Mouse (Mus musculus): ENCODE results near the gene D17Wsu92e. TPM values are rescaled to one million over a fixed set of nuclear protein-coding genes. Genes with fewer than 3 reads are reported as not detected.

Gene D17Wsu92e
- polyA plus RNA-seq, 1 experiment from 2014 or later, result 12.7 TPM

DNA sequence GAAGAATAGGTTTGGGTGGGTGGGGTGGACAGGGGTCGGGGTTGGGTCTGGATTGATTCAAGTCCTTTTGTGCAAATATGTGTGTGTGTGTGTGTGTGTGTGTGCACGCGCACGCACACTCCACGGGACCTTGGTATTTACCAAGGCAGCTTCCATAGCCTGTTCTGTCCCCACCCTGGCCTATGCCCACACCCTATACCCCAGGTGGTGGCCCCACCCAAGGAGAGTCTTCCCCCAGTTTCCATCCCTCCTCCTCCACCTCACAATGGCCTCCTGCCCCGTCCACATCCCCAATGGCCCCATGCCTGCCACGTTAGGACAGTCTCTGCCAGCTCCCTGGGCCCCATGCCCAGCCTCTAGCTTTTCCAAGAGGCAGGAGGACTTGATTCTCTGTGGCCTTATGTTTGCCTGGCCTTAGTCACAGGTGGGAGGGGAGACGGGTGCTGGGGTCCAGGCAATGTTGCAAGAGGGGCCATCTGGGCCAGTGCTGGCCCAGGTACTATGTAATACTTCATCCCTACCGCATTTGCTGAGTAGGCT, 99.3 kb downstream of the D17Wsu92e start:
- DNase-seq (ENCODE audit: low spot score), result no peak
- H3K9ac ChIP-seq (replicated peaks; ENCODE audit: low read length), result no peak overlapping the region
- WGBS, result 73% methylated on average over 9 of the region's 9 CpGs
- H3K4me3 ChIP-seq (ENCODE audit: low read depth, low read length), result no peak overlapping the region
- no peak overlapping the region for H3K4me2 ChIP-seq (ENCODE audit: low read depth, low read length)
- no peaks in the 10 kb centered on the region for H3K9me3 ChIP-seq (replicated peaks; ENCODE audit: control insufficient read depth, low read length)
- no peaks in the 10 kb centered on the region for H3K36me3 ChIP-seq (replicated peaks; ENCODE audit: control insufficient read depth, insufficient read depth, low read depth, low read length)
- H3K4me1 ChIP-seq (ENCODE audit: control insufficient read depth, insufficient read depth, low read length), result peaks cover 3% of the 10 kb centered on the region
- H3K27me3 ChIP-seq (ENCODE audit: control insufficient read depth, insufficient read depth, low read length), result peaks cover 2% of the 10 kb centered on the region; the same call in 1 of the 2 replicates
- no peak for ATAC-seq (replicated peaks; ENCODE audit: insufficient number of reproducible peaks, low FRiP score, low TSS enrichment, low read depth)
- H3K27ac ChIP-seq (replicated peaks; ENCODE audit: low read depth, low read length), result no peak overlapping the region

DNA sequence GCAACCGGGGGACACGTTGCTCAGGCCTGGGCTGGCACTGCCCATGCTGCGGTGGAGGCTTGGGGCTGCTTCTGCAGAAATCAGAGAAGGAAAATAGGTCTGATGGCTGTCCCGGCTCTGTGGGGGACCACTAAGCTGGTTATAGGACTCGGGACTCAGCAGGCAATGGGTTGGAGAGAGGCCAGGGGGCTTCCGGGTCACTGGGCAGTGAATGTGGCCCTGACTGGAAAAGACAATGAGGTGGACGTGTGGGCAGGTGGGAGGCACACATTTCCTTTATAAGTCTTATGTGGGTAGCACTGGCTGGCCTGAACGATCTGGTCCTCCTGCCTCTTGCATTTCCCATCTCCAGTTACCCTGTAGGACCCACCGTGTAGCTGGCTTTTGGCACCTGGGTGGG, 100.1 kb downstream of the D17Wsu92e start:
- Histone ChIP-seq H3K27me3 (ENCODE audit: control insufficient read depth, insufficient read depth, low read length) (peaks cover 2% of the 10 kb centered on the region; the same call in 1 of the 2 replicates), H3K4me1 (ENCODE audit: control insufficient read depth, insufficient read depth, low read length) (peaks cover 3% of the 10 kb centered on the region), H3K9me3 (replicated peaks; ENCODE audit: control insufficient read depth, low read length) (no peaks in the 10 kb centered on the region), H3K27ac (replicated peaks; ENCODE audit: low read depth, low read length) (no peak overlapping the region), H3K4me2 (ENCODE audit: low read depth, low read length) (no peak overlapping the region), H3K9ac (replicated peaks; ENCODE audit: low read length) (no peak overlapping the region), H3K4me3 (ENCODE audit: low read depth, low read length) (no peak overlapping the region), H3K36me3 (replicated peaks; ENCODE audit: control insufficient read depth, insufficient read depth, low read depth, low read length) (no peaks in the 10 kb centered on the region)
- ATAC-seq (replicated peaks; ENCODE audit: insufficient number of reproducible peaks, low FRiP score, low TSS enrichment, low read depth) (no peak), DNase-seq (ENCODE audit: low spot score) (no peak)
- WGBS, result 58% methylated on average over 9 of the region's 9 CpGs

DNA sequence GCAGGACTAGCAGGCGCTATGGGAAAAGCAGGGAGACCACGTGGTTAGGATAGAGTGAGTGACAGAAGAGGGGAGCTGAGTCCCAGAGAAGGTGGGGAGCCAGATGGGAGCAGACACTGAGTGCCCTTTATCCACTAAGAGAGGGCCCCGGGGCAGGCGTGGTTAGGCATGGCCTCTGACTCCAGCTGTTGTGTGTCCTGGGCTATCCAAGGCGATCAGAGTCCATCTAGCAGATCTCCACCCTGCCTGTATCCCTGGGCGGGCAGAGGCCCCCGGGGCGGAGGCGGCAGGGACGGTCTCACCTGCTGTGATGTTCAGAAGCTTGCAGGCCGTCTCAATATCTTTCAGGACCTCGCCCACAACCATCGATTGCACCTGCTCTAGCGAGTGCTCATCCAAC, 100.8 kb downstream of the D17Wsu92e start:
- Histone ChIP-seq H3K36me3 (replicated peaks; ENCODE audit: control insufficient read depth, insufficient read depth, low read depth, low read length) (no peaks in the 10 kb centered on the region), H3K9me3 (replicated peaks; ENCODE audit: control insufficient read depth, low read length) (no peaks in the 10 kb centered on the region), H3K4me3 (ENCODE audit: low read depth, low read length) (no peak overlapping the region), H3K27me3 (ENCODE audit: control insufficient read depth, insufficient read depth, low read length) (peaks cover 2% of the 10 kb centered on the region; the same call in 1 of the 2 replicates), H3K4me2 (ENCODE audit: low read depth, low read length) (no peak overlapping the region), H3K27ac (replicated peaks; ENCODE audit: low read depth, low read length) (no peak overlapping the region), H3K9ac (replicated peaks; ENCODE audit: low read length) (no peak overlapping the region), H3K4me1 (ENCODE audit: control insufficient read depth, insufficient read depth, low read length) (no peaks in the 10 kb centered on the region; the same call in none of the 2 replicates)
- DNase-seq (ENCODE audit: low spot score), result no peak
- no peak for ATAC-seq (replicated peaks; ENCODE audit: insufficient number of reproducible peaks, low FRiP score, low TSS enrichment, low read depth)
- WGBS, result 63% methylated on average over 14 of the region's 14 CpGs

DNA sequence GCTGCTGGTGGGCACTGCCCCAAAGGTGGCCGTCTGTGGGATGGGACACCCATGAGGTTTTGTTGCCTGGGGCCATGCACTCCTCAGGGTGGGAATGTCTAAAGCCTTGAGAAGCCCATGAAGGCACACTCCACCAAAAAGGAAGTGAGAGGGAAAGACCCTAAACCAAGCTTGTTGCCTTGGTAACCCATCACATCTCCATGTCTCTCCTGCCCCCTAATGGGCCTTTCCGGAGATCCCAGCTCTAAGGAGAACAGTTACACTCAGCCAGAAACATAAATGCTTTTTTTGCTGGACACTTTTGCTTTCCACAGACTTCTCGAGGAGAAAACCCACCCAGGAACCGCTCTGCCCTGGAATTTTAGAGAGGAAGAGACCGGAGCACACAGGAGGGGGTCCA, 102.2 kb downstream of the D17Wsu92e start:
- no peak for ATAC-seq (replicated peaks; ENCODE audit: insufficient number of reproducible peaks, low FRiP score, low TSS enrichment, low read depth)
- Histone ChIP-seq H3K9me3 (replicated peaks; ENCODE audit: control insufficient read depth, low read length) (no peaks in the 10 kb centered on the region), H3K36me3 (replicated peaks; ENCODE audit: control insufficient read depth, insufficient read depth, low read depth, low read length) (no peaks in the 10 kb centered on the region), H3K4me3 (ENCODE audit: low read depth, low read length) (no peak overlapping the region), H3K9ac (replicated peaks; ENCODE audit: low read length) (no peak overlapping the region), H3K4me2 (ENCODE audit: low read depth, low read length) (no peak overlapping the region), H3K27ac (replicated peaks; ENCODE audit: low read depth, low read length) (no peak overlapping the region), H3K4me1 (ENCODE audit: control insufficient read depth, insufficient read depth, low read length) (no peaks in the 10 kb centered on the region; the same call in none of the 2 replicates), H3K27me3 (ENCODE audit: control insufficient read depth, insufficient read depth, low read length) (peaks cover 2% of the 10 kb centered on the region; the same call in 1 of the 2 replicates)
- WGBS, result 53% methylated on average over 5 of the region's 5 CpGs
- peak; percentile 65 for DNase-seq (ENCODE audit: low spot score)

DNA sequence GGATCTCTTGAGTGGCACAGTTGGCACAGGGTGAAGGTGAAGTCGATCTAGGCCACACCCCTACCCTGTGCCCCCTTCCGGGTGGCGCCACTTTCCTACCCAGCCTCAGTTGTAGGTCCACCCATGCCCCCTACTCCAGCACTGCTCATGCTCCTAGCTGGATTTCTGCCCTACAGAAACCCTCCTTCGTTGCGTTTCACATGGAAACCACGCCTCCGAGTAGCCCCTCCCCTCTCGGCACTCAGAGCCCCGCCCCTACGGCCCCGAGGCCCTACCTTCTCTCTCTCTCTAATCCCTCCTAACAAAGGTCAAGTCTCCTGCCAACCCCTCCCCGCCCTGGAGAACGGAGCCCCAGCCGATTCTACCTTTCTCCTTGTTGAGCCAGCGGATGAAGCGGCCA, 103.6 kb downstream of the D17Wsu92e start:
- no peaks in the 10 kb centered on the region for H3K9me3 ChIP-seq (replicated peaks; ENCODE audit: control insufficient read depth, low read length)
- H3K9ac ChIP-seq (replicated peaks; ENCODE audit: low read length), result peak overlapping the region; percentile 28
- H3K4me1 ChIP-seq (ENCODE audit: control insufficient read depth, insufficient read depth, low read length), result no peaks in the 10 kb centered on the region; the same call in none of the 2 replicates
- H3K4me2 ChIP-seq (ENCODE audit: low read depth, low read length), result peak overlapping the region; percentile 38
- no peak overlapping the region for H3K27ac ChIP-seq (replicated peaks; ENCODE audit: low read depth, low read length)
- DNase-seq (ENCODE audit: low spot score) (peak; percentile 64), ATAC-seq (replicated peaks; ENCODE audit: insufficient number of reproducible peaks, low FRiP score, low TSS enrichment, low read depth) (peak; percentile 51; the same call in 1 of the 2 replicates)
- H3K36me3 ChIP-seq (replicated peaks; ENCODE audit: control insufficient read depth, insufficient read depth, low read depth, low read length), result no peaks in the 10 kb centered on the region
- peak overlapping the region; percentile 17; the same call in 1 of the 2 replicates for H3K4me3 ChIP-seq (ENCODE audit: low read depth, low read length)
- WGBS, result 2% methylated on average over 16 of the region's 16 CpGs
- peaks cover 2% of the 10 kb centered on the region; the same call in 1 of the 2 replicates for H3K27me3 ChIP-seq (ENCODE audit: control insufficient read depth, insufficient read depth, low read length)

DNA sequence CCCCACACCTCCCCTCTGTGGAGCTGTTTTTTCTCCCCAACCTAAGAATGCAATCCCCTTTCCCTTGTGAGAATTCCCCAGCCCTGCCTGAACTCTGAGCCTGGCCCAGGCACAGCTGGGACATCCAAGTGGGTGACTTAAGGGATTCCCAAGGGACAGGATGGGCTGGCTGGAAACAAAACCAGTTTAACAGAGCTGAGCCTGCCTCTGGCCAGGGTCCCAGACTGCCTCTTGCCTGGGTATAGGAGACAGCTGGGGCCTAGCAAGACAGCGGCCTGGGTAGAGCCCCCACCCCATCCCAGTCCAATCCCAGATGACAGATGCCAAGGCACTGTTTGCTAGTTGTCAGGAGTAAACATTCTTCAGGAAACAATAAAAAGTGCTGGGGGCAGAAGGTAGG, 107.6 kb downstream of the D17Wsu92e start:
- no peak overlapping the region for H3K9ac ChIP-seq (replicated peaks; ENCODE audit: low read length)
- DNase-seq (ENCODE audit: low spot score) (no peak), ATAC-seq (replicated peaks; ENCODE audit: insufficient number of reproducible peaks, low FRiP score, low TSS enrichment, low read depth) (no peak)
- peaks cover 1% of the 10 kb centered on the region; the same call in 1 of the 2 replicates for H3K27me3 ChIP-seq (ENCODE audit: control insufficient read depth, insufficient read depth, low read length)
- no peak overlapping the region for H3K27ac ChIP-seq (replicated peaks; ENCODE audit: low read depth, low read length)
- no peak overlapping the region for H3K4me2 ChIP-seq (ENCODE audit: low read depth, low read length)
- no peaks in the 10 kb centered on the region for H3K36me3 ChIP-seq (replicated peaks; ENCODE audit: control insufficient read depth, insufficient read depth, low read depth, low read length)
- no peak overlapping the region for H3K4me3 ChIP-seq (ENCODE audit: low read depth, low read length)
- 81% methylated on average over 1 of the region's 1 CpGs for WGBS
- H3K4me1 ChIP-seq (ENCODE audit: control insufficient read depth, insufficient read depth, low read length), result no peaks in the 10 kb centered on the region; the same call in none of the 2 replicates
- no peaks in the 10 kb centered on the region for H3K9me3 ChIP-seq (replicated peaks; ENCODE audit: control insufficient read depth, low read length)

DNA sequence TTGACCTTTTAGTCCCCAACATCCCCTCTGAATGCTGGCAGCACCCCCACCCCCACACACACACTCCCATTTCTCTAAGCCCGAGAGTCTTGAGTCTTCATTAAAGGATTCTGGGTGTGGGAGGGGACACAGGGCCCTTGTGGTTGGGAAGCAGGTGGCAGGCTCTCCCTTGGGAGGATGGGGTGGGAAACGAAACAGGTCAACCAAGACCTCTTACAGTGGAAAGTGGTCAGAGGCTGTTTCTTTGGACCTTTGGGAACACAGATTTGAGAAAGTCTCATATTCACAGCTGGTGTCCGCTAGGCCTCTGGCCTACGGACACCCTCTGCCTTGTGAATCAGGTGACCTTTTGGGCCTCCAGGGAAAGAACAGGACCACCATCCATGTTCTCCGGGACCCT, 110.8 kb downstream of the D17Wsu92e start:
- H3K9me3 ChIP-seq (replicated peaks; ENCODE audit: control insufficient read depth, low read length), result no peaks in the 10 kb centered on the region
- H3K9ac ChIP-seq (replicated peaks; ENCODE audit: low read length), result no peak overlapping the region
- DNase-seq (ENCODE audit: low spot score) (no peak), ATAC-seq (replicated peaks; ENCODE audit: insufficient number of reproducible peaks, low FRiP score, low TSS enrichment, low read depth) (no peak)
- no peak overlapping the region for H3K4me2 ChIP-seq (ENCODE audit: low read depth, low read length)
- 0 out of 2 replicates have a peak, but pooled peaks cover 5% of the 10 kb centered on the region for H3K27me3 ChIP-seq (ENCODE audit: control insufficient read depth, insufficient read depth, low read length)
- no peaks in the 10 kb centered on the region for H3K4me1 ChIP-seq (ENCODE audit: control insufficient read depth, insufficient read depth, low read length)
- no peaks in the 10 kb centered on the region for H3K36me3 ChIP-seq (replicated peaks; ENCODE audit: control insufficient read depth, insufficient read depth, low read depth, low read length)
- no peak overlapping the region for H3K4me3 ChIP-seq (ENCODE audit: low read depth, low read length)
- no peak overlapping the region for H3K27ac ChIP-seq (replicated peaks; ENCODE audit: low read depth, low read length)
- 75% methylated on average over 5 of the region's 5 CpGs for WGBS

DNA sequence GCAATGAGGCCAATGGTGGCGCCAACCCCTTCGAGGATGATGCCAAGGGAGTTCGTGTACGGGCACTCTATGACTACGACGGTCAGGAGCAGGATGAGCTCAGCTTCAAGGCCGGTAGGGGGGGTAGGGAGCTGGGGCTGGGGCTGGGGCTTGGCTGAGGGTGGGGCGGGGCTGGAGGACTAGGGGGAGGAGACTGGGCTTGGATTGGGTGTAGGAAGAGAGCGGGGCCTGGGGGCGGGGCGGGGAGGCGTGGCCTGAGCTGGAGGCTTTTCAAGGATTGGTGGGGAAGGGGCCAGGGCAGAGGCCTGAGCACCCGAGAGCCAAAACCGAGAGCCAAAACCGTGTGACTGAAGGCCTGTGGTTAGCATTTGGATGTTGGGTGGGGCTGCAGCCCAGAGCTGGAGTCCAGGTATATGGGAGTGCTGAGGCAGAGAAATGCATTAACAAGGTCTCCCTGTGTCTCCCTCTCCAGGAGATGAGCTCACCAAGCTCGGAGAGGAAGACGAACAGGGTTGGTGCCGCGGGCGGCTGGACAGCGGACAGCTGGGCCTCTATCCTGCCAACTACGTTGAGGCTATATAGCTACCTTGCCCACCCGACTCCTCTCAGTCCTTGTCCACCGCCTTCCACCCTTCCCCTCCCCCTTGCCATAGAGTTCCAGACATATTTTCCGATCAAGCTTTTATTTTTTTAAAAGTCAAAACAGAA, 112.3 kb downstream of the D17Wsu92e start:
- H3K4me3 ChIP-seq (ENCODE audit: low read depth, low read length), result peak overlapping the region; percentile 17; the same call in 1 of the 2 replicates
- H3K27me3 ChIP-seq (ENCODE audit: control insufficient read depth, insufficient read depth, low read length), result 0 out of 2 replicates have a peak, but pooled peaks cover 5% of the 10 kb centered on the region
- peak; percentile 93 for DNase-seq (ENCODE audit: low spot score)
- no peaks in the 10 kb centered on the region for H3K36me3 ChIP-seq (replicated peaks; ENCODE audit: control insufficient read depth, insufficient read depth, low read depth, low read length)
- no peak overlapping the region for H3K9ac ChIP-seq (replicated peaks; ENCODE audit: low read length)
- H3K4me1 ChIP-seq (ENCODE audit: control insufficient read depth, insufficient read depth, low read length), result no peaks in the 10 kb centered on the region
- H3K27ac ChIP-seq (replicated peaks; ENCODE audit: low read depth, low read length), result no peak overlapping the region
- H3K4me2 ChIP-seq (ENCODE audit: low read depth, low read length), result peak overlapping the region; percentile 37
- 7% methylated on average over 25 of the region's 25 CpGs for WGBS
- ATAC-seq (replicated peaks; ENCODE audit: insufficient number of reproducible peaks, low FRiP score, low TSS enrichment, low read depth), result peak; percentile 86
- H3K9me3 ChIP-seq (replicated peaks; ENCODE audit: control insufficient read depth, low read length), result no peaks in the 10 kb centered on the region

All from embryonic facial prominence, embryonic 11.5 days (tissue).